Mouse (Mus musculus) megakaryocyte, embryonic 14.5 days (primary cell): ENCODE data around the gene Ube2r2.

Source experiments
- FLI1 ChIP-seq: IDR thresholded peaks from 2 replicates; pipeline ENCODE4 v1.6.1; 2012; ENCODE audit warnings: low read length, inconsistent platforms, mixed read lengths
- GATA1 ChIP-seq: IDR thresholded peaks from 3 replicates; pipeline ENCODE4 v1.6.1; 2012; ENCODE audit warnings: mixed read lengths, low read length, inconsistent platforms, borderline replicate concordance

- TF ChIP-seq GATA1 (no peak), FLI1 (no peak)
Measured at GRCm38 (mm10) chr4:41108717-41109425, 26.7 kb upstream of the Ube2r2 start.
